Mouse (Mus musculus) forebrain, postnatal 0 days (tissue): ENCODE results near the gene Podnl1. TPM values are rescaled to one million over a fixed set of nuclear protein-coding genes. Genes with fewer than 3 reads are reported as not detected.
A peak's percentile ranks its signal among the peaks of the same experiment; 100 is the strongest.

Experiments
- ATAC-seq: fragments of 200-750 bp; cut with Nextera tagmentation; 2 replicates; pipeline ENCODE4 v1.8.0; 2017; ENCODE audit warnings: mild to moderate bottlenecking, moderate library complexity
- DNase-seq: peaks from one replicate; pipeline ENCODE4 v3.0.0-alpha.2; 2015
- H3K27ac ChIP-seq: fragments of 300-500 bp; sonication (generic); 2 replicates; pipeline ENCODE4 v1.5.1; 2014; ENCODE audit warnings: low read depth, mild to moderate bottlenecking, antibody characterized with exemption, low read length, moderate library complexity, mixed read lengths
- H3K27me3 ChIP-seq: fragments of 300-500 bp; sonication (generic); 2 replicates; pipeline ENCODE4 v1.6.1; 2014; ENCODE audit warnings: mild to moderate bottlenecking, low read length, mixed read lengths; ENCODE audit not compliant: insufficient read depth
- H3K36me3 ChIP-seq: fragments of 300-500 bp; sonication (generic); 2 replicates; pipeline ENCODE4 v1.6.1; 2014; ENCODE audit warnings: mild to moderate bottlenecking, moderate library complexity; ENCODE audit not compliant: insufficient read depth
- H3K4me1 ChIP-seq: fragments of 300-500 bp; sonication (generic); 2 replicates; pipeline ENCODE4 v1.6.1; 2014; ENCODE audit warnings: antibody characterized with exemption; ENCODE audit not compliant: insufficient read depth
- H3K4me2 ChIP-seq: fragments of 300-500 bp; sonication (generic); 2 replicates; pipeline ENCODE4 v1.6.1; 2014; ENCODE audit warnings: low read depth, mild to moderate bottlenecking, moderate library complexity
- H3K4me3 ChIP-seq: fragments of 300-500 bp; sonication (generic); 2 replicates; pipeline ENCODE4 v1.5.1; 2014; ENCODE audit warnings: low read depth, low read length, mixed read lengths
- H3K9ac ChIP-seq: fragments of 300-500 bp; sonication (generic); 2 replicates; pipeline ENCODE4 v1.6.1; 2014; ENCODE audit warnings: mild to moderate bottlenecking
- H3K9me3 ChIP-seq: fragments of 300-500 bp; sonication (generic); 2 replicates; pipeline ENCODE4 v1.6.1; 2016; ENCODE audit warnings: low read length
- CTCF ChIP-seq: sonication (generic); IDR thresholded peaks from 2 replicates; pipeline ENCODE4 v1.5.1; 2016; ENCODE audit warnings: antibody characterized with exemption, control low read depth, low read depth
- WGBS: fragments of 180-500 bp; shearing (Covaris S2); extraction: QIAGEN DNeasy Blood & Tissue Kit; methylation state at CpG from one replicate; pipeline ENCODE4 v1.1.7; 2014; 5-methylcytosine and 5-hydroxymethylcytosine counted together
- polyA plus RNA-seq: library from polyadenylated mRNA; unstranded; fragments of >200 nt; fragmentation: Nextera tagmentation; extraction: Ambion mirVana; gene quantifications from 2 replicates; pipeline ENCODE4 v1.2.1, GENCODE M21; 2015
- total RNA-seq: library from RNA; depleted of rRNA; stranded (reverse); fragments of >200 nt; gene quantifications from 2 replicates; pipeline ENCODE4 v1.2.3, GENCODE M21; 2014

Podnl1 gene
- total and polyA plus RNA-seq, 2 experiments from 2014 or later: 0.23 to 0.24 TPM

- no peak for ATAC-seq
These were observed 38.0 kb upstream of the Podnl1 start for GRCm38 (mm10) chr8:84087821-84088220.

GRCm38 (mm10) chr8:84089277-84089676 lies 36.5 kb upstream of the Podnl1 start:
- TF ChIP-seq CTCF: no peak
- WGBS: 64% methylated on average over 9 of the region's 9 CpGs
- no peak for ATAC-seq

More at GRCm38 (mm10) chr8:84087821-84088220, 38.0 kb upstream of the Podnl1 start:
- Histone ChIP-seq H3K36me3 (peaks cover 78% of the 10 kb centered on the region), H3K4me1 (no peaks in the 10 kb centered on the region), H3K9ac (no peak overlapping the region), H3K27ac (no peak overlapping the region), H3K9me3 (no peaks in the 10 kb centered on the region), H3K4me2 (no peak overlapping the region), H3K27me3 (no peaks in the 10 kb centered on the region), H3K4me3 (no peak overlapping the region)
- TF ChIP-seq CTCF: no peak
- DNase-seq: no peak
- WGBS: 93% methylated on average over 14 of the region's 14 CpGs

GRCm38 (mm10) chr8:84090585-84090984 lies 35.2 kb upstream of the Podnl1 start:
- H3K9me3 ChIP-seq: no peaks in the 10 kb centered on the region
- no peak for TF ChIP-seq CTCF
- H3K9ac ChIP-seq: no peak overlapping the region
- H3K4me3 ChIP-seq: no peak overlapping the region
- H3K27ac ChIP-seq: no peak overlapping the region
- no peak overlapping the region for H3K4me2 ChIP-seq
- no peak for ATAC-seq
- DNase-seq: no peak
- H3K36me3 ChIP-seq: peaks cover 88% of the 10 kb centered on the region
- no peaks in the 10 kb centered on the region for H3K27me3 ChIP-seq
- 87% methylated on average over 8 of the region's 8 CpGs for WGBS
- H3K4me1 ChIP-seq: no peaks in the 10 kb centered on the region

More at GRCm38 (mm10) chr8:84089277-84089676, 36.5 kb upstream of the Podnl1 start:
- H3K4me2 ChIP-seq: no peak overlapping the region
- H3K27me3 ChIP-seq: no peaks in the 10 kb centered on the region
- peaks cover 86% of the 10 kb centered on the region for H3K36me3 ChIP-seq
- no peak for DNase-seq
- H3K4me3 ChIP-seq: no peak overlapping the region
- no peaks in the 10 kb centered on the region for H3K9me3 ChIP-seq
- no peak overlapping the region for H3K9ac ChIP-seq
- H3K27ac ChIP-seq: no peak overlapping the region
- H3K4me1 ChIP-seq: no peaks in the 10 kb centered on the region

- ATAC-seq (no peak; the same call in 1 of the 2 replicates), DNase-seq (no peak)
- Histone ChIP-seq H3K36me3 (peaks cover 75% of the 10 kb centered on the region), H3K27ac (no peak overlapping the region), H3K4me3 (no peak overlapping the region), H3K9me3 (no peaks in the 10 kb centered on the region), H3K9ac (no peak overlapping the region), H3K4me1 (no peaks in the 10 kb centered on the region), H3K4me2 (no peak overlapping the region), H3K27me3 (no peaks in the 10 kb centered on the region)
- WGBS: 64% methylated on average over 8 of the region's 8 CpGs
- TF ChIP-seq CTCF: no peak
These were observed 29.7 kb upstream of the Podnl1 start for GRCm38 (mm10) chr8:84096061-84096460.

GRCm38 (mm10) chr8:84098376-84098775 lies 27.4 kb upstream of the Podnl1 start:
- H3K36me3 ChIP-seq: peaks cover 66% of the 10 kb centered on the region
- no peak for TF ChIP-seq CTCF
- H3K4me3 ChIP-seq: no peak overlapping the region
- H3K4me2 ChIP-seq: no peak overlapping the region
- no peaks in the 10 kb centered on the region for H3K27me3 ChIP-seq
- no peaks in the 10 kb centered on the region for H3K9me3 ChIP-seq
- no peak overlapping the region for H3K9ac ChIP-seq
- WGBS: 93% methylated on average over 7 of the region's 7 CpGs
- H3K4me1 ChIP-seq: peaks cover 4% of the 10 kb centered on the region; the same call in 1 of the 2 replicates
- no peak for DNase-seq
- H3K27ac ChIP-seq: no peak overlapping the region
- ATAC-seq: no peak

- Histone ChIP-seq H3K9me3 (no peaks in the 10 kb centered on the region), H3K27ac (no peak overlapping the region), H3K4me2 (no peak overlapping the region), H3K4me3 (no peak overlapping the region), H3K36me3 (peaks cover 37% of the 10 kb centered on the region), H3K9ac (no peak overlapping the region), H3K27me3 (no peaks in the 10 kb centered on the region), H3K4me1 (peaks cover 9% of the 10 kb centered on the region; the same call in 1 of the 2 replicates)
- ATAC-seq (no peak), DNase-seq (no peak)
- TF ChIP-seq CTCF: no peak
- WGBS: 90% methylated on average over 25 of the region's 25 CpGs
These were observed 24.1 kb upstream of the Podnl1 start for GRCm38 (mm10) chr8:84101476-84102270.

GRCm38 (mm10) chr8:84103601-84104000 lies 22.2 kb upstream of the Podnl1 start:
- H3K9me3 ChIP-seq: no peaks in the 10 kb centered on the region
- H3K4me1 ChIP-seq: peaks cover 9% of the 10 kb centered on the region; the same call in 1 of the 2 replicates
- no peak for TF ChIP-seq CTCF
- H3K4me3 ChIP-seq: peak overlapping the region; percentile 73
- H3K9ac ChIP-seq: peak overlapping the region; percentile 62
- no peaks in the 10 kb centered on the region for H3K27me3 ChIP-seq
- WGBS: 50% methylated on average over 3 of the region's 3 CpGs
- peaks cover 18% of the 10 kb centered on the region for H3K36me3 ChIP-seq
- peak overlapping the region; percentile 65 for H3K4me2 ChIP-seq
- DNase-seq: no peak
- peak overlapping the region; percentile 88 for H3K27ac ChIP-seq
- ATAC-seq: no peak
